Mouse (Mus musculus) hindlimb bud, embryonic 11.5 days (tissue): ENCODE results near the gene Ykt6.

Experiments
- DNase-seq: peaks from one replicate; pipeline ENCODE4 v3.0.0-alpha.2; 2012; ENCODE audit warnings: low read depth, low spot score; ENCODE audit errors: extremely low spot score

Ykt6 gene

GRCm38 (mm10) chr11:5948546-5949250 lies 6.8 kb upstream of the Ykt6 start:
- DNase-seq = no peak

DNA sequence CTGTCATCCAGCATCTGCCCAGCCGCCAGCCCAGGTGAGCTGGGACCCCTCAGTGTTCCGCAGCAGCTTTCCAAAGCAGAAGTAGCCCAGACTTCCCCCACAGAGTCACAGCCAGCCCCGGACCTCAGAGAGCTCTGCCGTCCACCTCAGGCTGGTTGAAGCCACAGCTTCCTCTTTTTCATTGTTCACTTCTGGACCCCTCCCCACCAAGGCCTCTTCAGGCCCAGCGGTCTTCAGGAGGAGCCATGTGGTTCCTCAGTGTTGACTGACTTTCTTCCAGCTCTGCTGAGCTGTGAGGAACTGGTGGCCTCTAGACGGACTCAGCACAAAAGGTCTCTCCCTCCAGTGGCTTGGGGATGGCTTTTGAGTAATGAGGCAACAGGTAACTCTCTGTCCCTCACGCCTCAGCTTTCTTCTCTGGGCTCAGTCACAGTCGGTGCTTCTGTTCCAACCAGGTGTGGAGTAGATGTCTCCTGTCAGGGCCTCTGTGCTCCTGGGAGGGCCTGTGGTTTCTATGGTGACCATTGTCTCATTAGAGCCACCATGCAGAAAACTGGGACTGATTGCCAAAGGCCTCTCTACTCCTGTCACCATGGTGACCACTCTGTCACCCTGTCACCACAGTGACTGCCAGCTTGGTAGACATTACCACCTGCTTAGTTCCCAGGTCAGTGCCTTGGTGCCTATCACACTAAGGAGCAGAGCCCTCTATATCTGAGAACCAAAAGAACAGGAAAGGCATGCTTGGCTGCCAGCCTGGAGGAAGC lies 5.7 kb upstream of the Ykt6 start, which contains the start of gene Gck:
Gene Gck (minus strand): TSS at position 496 of the 767 bp plus-strand sequence.
- no peak for DNase-seq

DNA sequence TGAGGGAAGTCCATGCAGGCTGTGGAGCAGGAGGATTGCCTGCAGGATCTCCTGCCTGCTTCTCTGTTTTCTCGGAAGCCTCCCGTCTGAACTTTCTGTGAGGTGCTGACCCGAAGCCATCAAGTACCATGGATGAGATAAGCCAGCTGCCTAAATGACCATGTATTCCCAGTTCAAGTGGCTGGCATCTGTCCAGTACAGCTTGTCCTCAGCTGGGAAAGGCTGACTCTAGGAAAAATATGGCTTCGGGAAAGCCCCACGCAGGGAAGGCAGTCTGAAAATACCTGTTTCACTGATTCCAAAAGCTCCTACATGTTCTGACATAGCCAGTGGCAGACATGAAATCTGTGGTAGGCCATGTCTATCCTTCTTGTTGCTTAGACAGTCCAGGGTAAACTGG lies 3.0 kb upstream of the Ykt6 start:
- DNase-seq = no peak

DNA sequence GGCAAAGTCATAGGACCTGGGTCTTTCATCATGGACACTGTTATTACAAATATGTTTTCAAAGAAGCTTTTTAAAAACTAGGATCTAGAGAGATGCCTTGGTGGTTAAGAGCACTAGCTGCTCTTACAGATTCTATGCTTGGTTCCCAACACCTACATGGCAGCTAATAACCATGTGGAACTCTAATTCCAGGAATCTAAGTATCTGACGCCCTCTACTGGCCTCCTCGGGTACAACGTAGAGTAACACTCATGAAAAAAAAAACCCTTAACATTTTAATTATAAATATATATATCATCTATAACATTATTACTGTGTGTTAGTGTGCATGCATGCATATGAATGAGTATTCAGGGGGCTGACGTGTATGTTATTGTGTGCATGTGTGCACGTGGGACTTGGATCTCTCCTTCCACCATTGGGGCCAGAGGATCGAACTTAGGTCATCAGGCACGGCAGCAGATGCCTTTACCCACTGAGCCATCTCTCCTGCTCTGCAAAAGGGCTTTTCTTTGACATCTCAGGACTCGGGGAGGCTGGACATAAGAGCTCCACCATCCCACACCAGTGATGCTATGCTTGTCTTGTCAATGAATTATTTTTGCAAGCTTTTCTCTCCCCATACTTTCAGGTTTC lies 2.2 kb upstream of the Ykt6 start:
- DNase-seq = no peak

DNA sequence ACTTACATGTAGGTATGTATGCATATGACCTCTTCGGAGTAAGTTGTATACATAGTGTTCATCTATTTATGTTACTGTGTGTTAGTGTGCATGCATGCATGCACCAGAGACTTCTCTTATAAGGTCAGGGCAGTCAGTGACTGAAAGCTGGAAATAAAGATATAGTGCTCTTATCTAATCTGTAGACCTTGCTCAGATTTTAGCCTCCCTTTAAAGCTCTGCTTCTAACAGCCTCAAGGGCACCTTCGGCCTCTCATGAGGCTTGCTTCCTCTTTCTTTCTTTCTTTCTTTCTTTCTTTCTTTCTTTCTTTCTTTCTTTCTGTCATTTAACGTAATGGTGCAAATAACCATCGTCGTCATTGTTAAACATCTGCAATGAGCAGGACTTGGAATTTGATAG lies 1.1 kb upstream of the Ykt6 start:
- DNase-seq = no peak

DNA sequence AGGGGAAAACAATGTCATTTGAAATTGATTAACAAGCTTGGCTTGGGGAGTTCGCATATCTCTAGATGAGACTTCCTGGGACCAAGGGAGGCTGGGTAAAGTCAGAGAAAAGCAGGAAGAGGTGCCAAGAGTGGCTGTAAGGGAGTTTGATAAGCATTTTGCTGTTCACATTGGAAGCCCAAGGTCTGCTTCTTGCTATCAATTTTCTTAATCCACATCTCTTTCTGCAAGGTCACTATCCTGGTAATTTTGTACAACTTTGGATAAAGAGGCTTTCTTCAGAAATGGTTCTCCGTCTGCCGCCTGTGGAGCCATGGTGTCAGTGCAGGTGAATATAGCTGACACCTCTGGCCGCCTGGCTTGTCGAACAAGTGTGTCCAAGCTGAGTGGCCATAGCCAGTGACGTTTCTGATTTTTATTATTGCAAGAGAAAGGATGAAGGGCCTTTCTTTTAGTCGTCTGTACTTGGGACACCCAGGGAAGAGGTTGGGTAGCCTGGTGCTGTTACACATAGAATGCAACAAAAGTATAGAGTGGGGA lies 458 bp upstream of the Ykt6 start:
- no peak for DNase-seq

DNA sequence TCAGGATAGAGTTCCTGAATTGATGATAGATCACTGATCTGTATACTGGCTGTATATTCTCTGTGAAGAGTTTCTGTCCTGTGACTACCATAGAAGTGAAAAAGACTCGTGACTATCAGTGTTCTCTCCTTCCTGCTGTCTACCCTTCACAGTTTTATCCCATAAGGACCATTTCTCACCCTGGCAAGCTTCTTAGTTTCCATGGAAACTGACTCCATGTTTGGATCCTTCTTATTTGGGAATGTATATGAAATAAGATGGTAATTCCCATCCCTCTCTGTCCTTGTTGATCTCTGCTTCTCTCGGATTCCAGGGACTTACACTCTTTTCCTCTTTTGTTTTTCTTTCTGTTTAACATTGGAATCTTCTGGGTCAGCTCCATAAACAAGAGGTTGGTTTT lies 4.6 kb downstream of the Ykt6 start:
- no peak for DNase-seq

GRCm38 (mm10) chr11:5965865-5966264 lies 10.4 kb downstream of the Ykt6 start:
- no peak for DNase-seq

DNA sequence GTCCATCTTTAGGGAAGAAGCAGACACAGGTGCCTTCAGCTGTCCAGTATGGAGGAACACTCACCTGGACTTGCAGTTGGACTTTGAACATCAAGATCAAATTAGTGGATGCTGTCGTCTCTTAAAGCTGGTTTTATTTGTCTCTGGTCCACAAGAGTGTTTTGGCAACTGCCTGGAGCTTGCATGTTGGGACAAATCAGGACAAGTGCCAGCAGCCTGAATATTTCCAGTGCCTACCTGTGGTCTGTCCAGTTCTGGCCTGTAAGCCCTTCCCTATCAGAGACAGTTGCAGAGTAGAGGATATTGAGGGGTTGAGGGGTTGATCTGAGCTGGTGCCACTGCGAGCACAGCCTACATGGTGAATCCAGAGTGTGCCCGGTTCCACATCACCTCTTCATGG lies 11.3 kb downstream of the Ykt6 start:
- no peak for DNase-seq

GRCm38 (mm10) chr11:5968223-5968622 lies 12.7 kb downstream of the Ykt6 start:
- no peak for DNase-seq

DNA sequence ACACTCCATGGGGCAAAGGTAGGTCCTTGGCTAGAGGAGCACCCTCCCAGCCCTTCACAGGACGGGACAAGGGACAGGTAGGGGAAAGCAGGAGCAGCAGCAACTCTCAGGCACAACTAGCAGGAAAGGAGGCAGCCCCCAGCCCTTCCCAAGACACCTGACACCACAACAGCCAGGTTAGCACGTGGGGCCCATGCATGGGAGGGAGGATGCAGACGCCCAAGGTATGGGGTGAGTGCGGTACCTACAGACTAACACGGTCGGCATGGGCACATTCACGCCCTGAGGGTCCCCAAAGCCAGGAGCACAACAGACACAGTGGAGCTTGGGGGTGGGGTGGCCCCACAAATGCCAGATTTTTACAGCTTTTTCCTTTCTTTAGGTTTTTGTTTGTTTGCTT lies 15.7 kb downstream of the Ykt6 start:
- no peak for DNase-seq

GRCm38 (mm10) chr11:5973151-5973550 lies 17.7 kb downstream of the Ykt6 start:
- DNase-seq = no peak

- no peak for DNase-seq
Observed at GRCm38 (mm10) chr11:5974053-5974452, 18.6 kb downstream of the Ykt6 start.

GRCm38 (mm10) chr11:5975068-5975467 lies 19.6 kb downstream of the Ykt6 start:
- DNase-seq = no peak

DNA sequence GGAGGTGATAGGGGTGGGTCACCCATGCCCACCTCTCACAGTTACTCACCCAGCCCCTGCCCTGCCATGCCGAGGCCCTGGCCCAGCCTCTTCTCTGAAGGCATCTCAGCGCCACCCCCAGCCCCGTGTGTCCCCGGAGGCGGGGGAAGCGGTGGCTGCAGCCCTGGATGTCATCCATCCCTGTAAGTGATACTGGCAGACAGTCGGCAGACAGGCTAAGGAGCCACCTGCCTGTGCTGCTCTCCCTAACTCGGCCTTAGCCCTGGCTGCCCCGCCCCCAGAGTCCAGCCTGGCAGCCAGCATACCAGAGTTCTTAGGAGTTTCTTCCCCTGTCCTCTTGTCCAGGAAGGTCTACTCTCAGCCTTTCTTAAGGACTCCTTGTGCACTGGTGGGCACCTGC lies 20.6 kb downstream of the Ykt6 start:
- DNase-seq = no peak

GRCm38 (mm10) chr11:5979088-5979487 lies 23.6 kb downstream of the Ykt6 start:
- DNase-seq = no peak

DNA sequence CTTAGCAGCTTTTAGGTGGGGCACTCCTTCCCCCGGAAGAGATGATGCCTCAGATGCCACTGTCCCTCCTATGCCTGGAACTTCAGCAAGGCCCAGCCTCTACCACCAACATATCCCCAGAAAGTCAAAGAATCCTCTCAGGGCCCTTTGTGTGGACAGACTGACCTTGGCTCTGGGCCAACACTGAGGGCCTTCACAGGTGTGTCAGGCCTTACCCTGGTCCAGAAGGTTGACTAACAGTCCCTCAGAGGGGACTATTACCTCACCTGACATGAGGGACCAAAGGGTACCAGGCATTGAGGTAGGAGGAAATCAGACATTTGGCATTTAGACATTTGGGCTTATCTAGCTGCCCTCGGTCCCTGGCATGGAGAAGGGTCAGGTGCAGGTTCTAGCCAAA lies 24.6 kb downstream of the Ykt6 start:
- no peak for DNase-seq

- no peak for DNase-seq
Observed at GRCm38 (mm10) chr11:5980561-5980960, 25.1 kb downstream of the Ykt6 start.

DNA sequence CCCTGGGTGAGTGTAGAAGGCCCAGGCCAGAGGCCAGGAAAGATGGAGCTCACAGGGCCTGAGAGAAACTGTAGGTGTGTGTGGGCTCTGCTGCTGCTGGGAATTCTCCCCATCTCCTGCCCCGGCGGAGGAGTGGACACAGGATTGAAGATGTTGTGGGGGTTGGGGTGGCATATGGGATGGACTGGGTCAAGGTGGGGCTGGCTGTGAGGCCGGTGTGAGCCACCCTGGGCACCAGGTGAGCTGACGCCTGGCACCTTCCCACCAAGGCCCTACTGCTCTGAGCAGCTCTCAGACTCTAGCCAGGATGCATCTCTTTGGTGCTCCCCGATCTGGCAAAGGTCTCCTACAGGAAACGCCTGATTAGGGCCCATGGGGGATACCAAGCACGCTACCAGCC lies 25.8 kb downstream of the Ykt6 start:
- no peak for DNase-seq

DNA sequence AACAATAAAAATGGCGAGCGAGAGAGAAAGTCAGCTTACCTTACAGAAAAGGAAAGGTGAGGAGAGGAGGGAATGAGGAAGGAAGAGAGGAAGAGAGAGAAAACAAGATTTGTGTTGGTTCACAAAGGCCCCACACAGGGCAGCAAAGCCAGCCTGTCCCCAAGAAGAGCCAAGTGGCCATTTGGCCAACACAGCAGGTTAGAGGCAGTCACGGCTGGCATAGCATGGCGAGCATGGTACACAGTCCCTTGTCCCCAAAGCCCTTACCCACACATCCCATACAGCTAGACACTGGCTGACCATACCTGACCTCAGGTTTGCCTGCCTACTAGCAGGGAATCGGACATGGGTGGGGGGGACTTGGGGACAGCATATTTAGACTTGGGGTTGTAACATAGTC lies 28.1 kb downstream of the Ykt6 start:
- DNase-seq = no peak

GRCm38 (mm10) chr11:5988126-5988525 lies 32.6 kb downstream of the Ykt6 start:
- DNase-seq = no peak
